Mouse (Mus musculus): Measurements from ENCODE around the gene Ptpru. TPM values are rescaled to one million over a fixed set of nuclear protein-coding genes. Genes with fewer than 3 reads are reported as not detected.

Ptpru gene
- polyA plus RNA-seq, 1 experiment from 2014 or later, result 18.1 TPM

DNA sequence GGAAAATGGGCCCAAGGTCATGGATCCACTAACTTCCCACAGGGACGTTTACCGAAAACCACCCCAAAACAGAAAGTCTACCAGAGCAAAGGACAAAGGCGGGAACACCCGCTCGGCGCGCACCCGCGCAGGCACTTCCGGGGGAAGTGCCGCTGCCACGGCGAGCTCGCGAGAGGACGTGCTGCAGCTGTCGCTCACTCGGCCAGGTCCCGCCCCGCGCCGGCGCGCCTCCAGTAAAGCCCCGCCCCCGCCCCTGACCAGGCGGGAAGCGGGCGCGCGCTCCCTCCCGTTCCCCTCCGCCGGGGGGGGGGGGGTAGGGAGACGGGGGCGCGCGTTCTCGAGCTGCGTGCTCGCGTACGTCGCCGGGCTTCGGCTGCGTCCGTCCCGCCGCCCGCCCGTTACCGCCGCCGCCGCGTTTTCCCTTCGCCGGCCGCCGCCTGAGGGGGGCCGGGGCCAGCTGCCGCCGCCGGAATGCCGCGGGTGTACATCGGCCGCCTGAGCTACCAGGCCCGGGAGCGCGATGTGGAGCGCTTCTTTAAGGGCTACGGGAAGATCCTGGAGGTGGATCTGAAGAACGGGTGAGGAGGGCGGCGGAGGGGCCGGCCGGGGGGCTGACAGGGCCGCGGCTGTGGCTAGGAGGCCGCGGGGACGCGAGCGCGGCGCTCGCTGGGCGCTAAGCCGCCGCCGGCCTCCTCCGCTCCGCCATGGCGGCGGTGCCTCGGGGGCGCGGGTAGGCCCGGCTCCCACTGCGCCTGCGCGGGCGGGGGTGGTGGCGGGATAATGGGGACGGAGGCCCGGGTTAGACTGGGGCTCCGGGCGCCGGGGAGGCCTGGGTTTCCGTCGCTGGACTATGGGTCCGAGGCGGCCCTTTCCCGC is 35.4 kb upstream of the Ptpru start, which contains the start of gene Srsf4:
Srsf4 (plus strand) TSS at position 325 of the 876 bp plus-strand sequence.
- no peaks in the 10 kb centered on the region for H3K36me3 ChIP-seq (ENCODE audit: control insufficient read depth, insufficient read depth, low read length)
- peaks cover 4% of the 10 kb centered on the region; the same call in 1 of the 2 replicates for H3K27me3 ChIP-seq (ENCODE audit: control insufficient read depth, insufficient read depth, low read length)
- no peaks in the 10 kb centered on the region for H3K9me3 ChIP-seq (ENCODE audit: control insufficient read depth, low read length)
- peak within 1 kb of the TSS; percentile 98 for H3K4me3 ChIP-seq (ENCODE audit: low read depth, low read length)
- peak within 1 kb of the TSS; percentile 95 for H3K4me2 ChIP-seq (ENCODE audit: low read depth, low read length)
- H3K27ac ChIP-seq (ENCODE audit: low read depth, low read length), result peak within 1 kb of the TSS; percentile 99
- WGBS, result under 1% methylated on average over 74 of the region's 116 CpGs
- ATAC-seq (ENCODE audit: low read depth), result peak; percentile 94
- peak within 1 kb of the TSS; percentile 100 for H3K9ac ChIP-seq (replicated peaks; ENCODE audit: low read depth, low read length)
- H3K4me1 ChIP-seq (ENCODE audit: control insufficient read depth, insufficient read depth, low read length), result peaks cover 31% of the 10 kb centered on the region

DNA sequence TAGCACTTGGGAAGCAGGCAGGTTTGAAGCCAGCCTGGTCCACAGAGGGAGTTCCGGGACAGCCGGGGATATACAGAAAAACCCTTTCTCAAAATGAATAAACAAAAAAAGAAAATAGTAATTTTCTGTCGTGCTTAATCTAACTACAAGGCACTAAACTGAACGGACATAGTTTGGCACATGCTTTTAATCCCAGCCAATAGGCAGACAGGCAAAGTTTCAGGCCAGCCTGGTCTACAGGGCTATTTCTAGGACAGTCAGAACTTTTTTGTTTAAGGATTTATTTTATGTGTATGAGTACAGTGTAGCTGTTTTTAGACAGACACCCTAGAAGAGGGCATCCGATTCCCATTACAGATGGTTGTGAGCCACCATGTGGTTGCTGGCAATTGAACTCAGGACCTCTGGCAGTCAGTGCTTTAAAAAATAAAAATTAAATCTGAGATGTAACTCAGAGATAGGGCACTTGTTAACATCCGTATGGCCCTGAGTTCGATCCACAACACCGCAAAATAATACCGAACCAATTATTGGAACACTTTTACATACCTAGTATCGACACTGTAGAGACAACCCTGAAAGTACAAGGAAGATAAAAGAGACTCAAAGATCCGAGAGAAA is 34.7 kb upstream of the Ptpru start:
- ATAC-seq (ENCODE audit: low read depth), result peak; percentile 21; the same call in 1 of the 2 replicates
- 13% methylated on average over 11 of the region's 11 CpGs for WGBS

DNA sequence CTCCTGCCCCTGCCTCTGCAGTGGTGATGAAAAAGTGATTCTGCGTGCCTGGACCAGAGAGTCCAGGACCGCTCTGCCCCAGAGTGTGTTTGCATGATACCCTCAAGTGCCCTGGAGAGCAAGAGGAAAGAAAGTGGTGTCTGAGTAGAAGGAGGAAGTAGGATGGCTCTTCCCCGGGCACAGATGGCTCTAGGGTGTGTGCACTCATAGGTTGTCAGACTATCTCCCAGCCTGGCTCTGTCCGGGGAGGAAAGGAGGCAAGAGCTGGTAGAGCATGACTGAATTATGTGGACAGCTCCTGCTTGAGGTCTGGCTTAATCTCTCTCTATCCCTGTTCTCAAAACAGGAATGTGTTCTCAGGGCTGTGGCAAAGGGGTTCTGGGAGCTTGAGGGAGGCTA is 23.3 kb upstream of the Ptpru start:
- no peaks in the 10 kb centered on the region; the same call in 1 of the 2 replicates for H3K36me3 ChIP-seq (ENCODE audit: control insufficient read depth, insufficient read depth, low read length)
- no peak overlapping the region for H3K9ac ChIP-seq (replicated peaks; ENCODE audit: low read depth, low read length)
- WGBS, result 89% methylated on average over 4 of the region's 4 CpGs
- no peak overlapping the region for H3K4me2 ChIP-seq (ENCODE audit: low read depth, low read length)
- no peak overlapping the region for H3K27ac ChIP-seq (ENCODE audit: low read depth, low read length)
- H3K4me3 ChIP-seq (ENCODE audit: low read depth, low read length), result no peak overlapping the region
- H3K9me3 ChIP-seq (ENCODE audit: control insufficient read depth, low read length), result no peaks in the 10 kb centered on the region
- no peaks in the 10 kb centered on the region for H3K4me1 ChIP-seq (ENCODE audit: control insufficient read depth, insufficient read depth, low read length)
- no peak for ATAC-seq (ENCODE audit: low read depth)
- H3K27me3 ChIP-seq (ENCODE audit: control insufficient read depth, insufficient read depth, low read length), result no peaks in the 10 kb centered on the region

More for the DNA sequence above, 34.7 kb upstream of the Ptpru start:
- Histone ChIP-seq H3K27ac (ENCODE audit: low read depth, low read length) (peak overlapping the region; percentile 18; the same call in 1 of the 2 replicates), H3K27me3 (ENCODE audit: control insufficient read depth, insufficient read depth, low read length) (peaks cover 4% of the 10 kb centered on the region; the same call in 1 of the 2 replicates), H3K9me3 (ENCODE audit: control insufficient read depth, low read length) (no peaks in the 10 kb centered on the region), H3K4me1 (ENCODE audit: control insufficient read depth, insufficient read depth, low read length) (peaks cover 27% of the 10 kb centered on the region), H3K9ac (replicated peaks; ENCODE audit: low read depth, low read length) (peak overlapping the region; percentile 65), H3K4me3 (ENCODE audit: low read depth, low read length) (peak overlapping the region; percentile 98), H3K4me2 (ENCODE audit: low read depth, low read length) (peak overlapping the region; percentile 59), H3K36me3 (ENCODE audit: control insufficient read depth, insufficient read depth, low read length) (no peaks in the 10 kb centered on the region)

DNA sequence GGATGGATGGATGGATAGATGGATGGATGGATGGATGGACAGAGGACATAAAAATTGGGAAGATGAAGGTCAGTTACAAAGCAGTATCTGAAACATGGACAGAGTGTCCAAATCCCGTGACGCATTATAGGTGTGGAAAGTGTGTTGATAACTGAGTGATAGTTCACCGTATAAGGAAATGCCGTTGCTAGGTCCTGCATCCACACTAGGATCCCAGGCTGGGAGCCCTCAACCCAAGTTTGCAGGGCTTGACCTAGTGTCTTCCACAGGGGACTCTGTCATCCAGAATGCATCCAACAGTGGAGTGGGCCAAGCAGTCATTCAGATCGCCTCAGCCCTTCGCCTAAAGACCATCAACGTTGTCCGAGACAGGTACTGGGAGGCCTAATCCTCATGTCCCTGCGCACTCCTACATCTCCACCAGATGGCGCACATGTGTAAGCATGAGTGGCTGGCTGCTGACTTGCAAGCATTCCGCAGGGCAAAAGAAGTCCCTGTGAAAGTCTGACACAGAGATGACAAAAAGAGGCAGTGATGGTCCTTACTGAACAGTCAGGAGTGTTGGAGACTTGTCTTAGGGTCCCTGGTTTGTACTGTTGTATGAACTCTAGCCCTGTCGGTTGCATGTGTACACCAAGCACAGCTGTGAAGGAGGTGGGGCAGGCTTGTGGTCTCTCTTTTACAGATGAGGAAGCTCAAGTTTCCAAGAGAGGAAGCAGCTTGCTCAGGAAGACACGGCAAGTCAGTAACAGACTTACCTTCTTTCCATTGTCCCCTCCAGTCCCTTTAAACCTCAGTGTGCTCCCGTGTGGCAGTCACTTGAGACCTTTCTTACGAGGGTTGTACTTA is 22.6 kb upstream of the Ptpru start:
- Histone ChIP-seq H3K27ac (ENCODE audit: low read depth, low read length) (no peak overlapping the region), H3K36me3 (ENCODE audit: control insufficient read depth, insufficient read depth, low read length) (no peaks in the 10 kb centered on the region; the same call in 1 of the 2 replicates), H3K4me3 (ENCODE audit: low read depth, low read length) (no peak overlapping the region), H3K4me2 (ENCODE audit: low read depth, low read length) (no peak overlapping the region), H3K27me3 (ENCODE audit: control insufficient read depth, insufficient read depth, low read length) (no peaks in the 10 kb centered on the region), H3K4me1 (ENCODE audit: control insufficient read depth, insufficient read depth, low read length) (no peaks in the 10 kb centered on the region), H3K9me3 (ENCODE audit: control insufficient read depth, low read length) (no peaks in the 10 kb centered on the region), H3K9ac (replicated peaks; ENCODE audit: low read depth, low read length) (no peak overlapping the region)
- ATAC-seq (ENCODE audit: low read depth), result no peak
- WGBS, result 52% methylated on average over 15 of the region's 15 CpGs

DNA sequence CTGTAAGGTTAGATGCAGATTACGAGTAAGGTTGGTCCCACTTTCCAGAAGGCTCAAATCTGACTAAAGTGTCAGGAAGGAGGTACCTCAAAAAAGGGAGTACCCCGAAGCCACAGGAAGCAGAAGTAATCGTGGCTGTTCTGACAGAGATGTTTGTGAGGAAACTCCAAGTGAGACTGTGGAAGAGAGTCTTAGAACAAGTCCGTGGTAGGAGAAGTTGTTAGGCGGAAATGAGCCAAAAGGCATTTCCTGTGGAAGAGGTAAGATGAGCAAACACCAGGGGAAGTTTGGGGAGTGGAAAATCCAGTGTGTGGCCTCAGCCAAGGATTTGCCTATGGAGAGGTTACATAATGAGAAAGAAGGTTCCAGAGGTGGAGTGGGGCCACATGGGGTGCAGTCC is 16.9 kb upstream of the Ptpru start:
- Histone ChIP-seq H3K4me1 (ENCODE audit: control insufficient read depth, insufficient read depth, low read length) (no peaks in the 10 kb centered on the region), H3K4me3 (ENCODE audit: low read depth, low read length) (no peak overlapping the region), H3K36me3 (ENCODE audit: control insufficient read depth, insufficient read depth, low read length) (no peaks in the 10 kb centered on the region), H3K4me2 (ENCODE audit: low read depth, low read length) (no peak overlapping the region), H3K27me3 (ENCODE audit: control insufficient read depth, insufficient read depth, low read length) (no peaks in the 10 kb centered on the region), H3K27ac (ENCODE audit: low read depth, low read length) (no peak overlapping the region), H3K9me3 (ENCODE audit: control insufficient read depth, low read length) (no peaks in the 10 kb centered on the region), H3K9ac (replicated peaks; ENCODE audit: low read depth, low read length) (no peak overlapping the region)
- WGBS, result 87% methylated on average over 5 of the region's 5 CpGs
- no peak for ATAC-seq (ENCODE audit: low read depth)

DNA sequence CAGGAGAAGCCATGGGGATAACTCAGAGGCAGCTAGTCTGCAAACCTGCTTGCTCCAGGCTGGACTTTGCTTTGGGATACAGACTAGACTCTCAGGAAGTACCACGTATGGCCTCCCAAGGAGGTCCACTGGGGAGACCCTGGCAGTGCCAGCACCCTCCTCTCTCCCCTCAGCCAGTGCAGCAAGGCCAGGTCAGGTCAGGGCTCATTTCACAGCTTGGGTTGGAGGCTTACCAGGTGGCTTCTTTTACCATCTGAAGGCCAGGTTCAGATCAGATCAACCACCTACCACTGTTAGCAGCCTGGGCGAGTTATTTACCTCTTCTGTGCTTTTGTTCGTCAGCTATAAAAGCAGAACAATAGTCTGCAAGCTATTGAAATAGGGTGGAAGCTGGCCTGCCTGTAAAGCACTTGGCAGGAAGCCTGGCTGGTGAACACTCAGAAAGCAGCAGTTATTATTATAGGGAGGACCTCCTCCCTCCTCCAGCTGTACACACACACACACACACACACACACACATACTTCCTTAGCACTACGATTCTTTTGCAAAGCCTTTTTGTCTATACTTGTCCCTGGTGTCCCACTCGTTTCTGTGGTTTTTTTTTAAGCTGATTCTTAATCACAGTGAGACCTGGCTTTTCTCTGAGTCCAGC is 12.0 kb upstream of the Ptpru start:
- Histone ChIP-seq H3K4me2 (ENCODE audit: low read depth, low read length) (no peak overlapping the region), H3K9ac (replicated peaks; ENCODE audit: low read depth, low read length) (no peak overlapping the region), H3K27me3 (ENCODE audit: control insufficient read depth, insufficient read depth, low read length) (no peaks in the 10 kb centered on the region), H3K36me3 (ENCODE audit: control insufficient read depth, insufficient read depth, low read length) (no peaks in the 10 kb centered on the region), H3K27ac (ENCODE audit: low read depth, low read length) (peak overlapping the region; percentile 62; the same call in 1 of the 2 replicates), H3K9me3 (ENCODE audit: control insufficient read depth, low read length) (no peaks in the 10 kb centered on the region), H3K4me3 (ENCODE audit: low read depth, low read length) (no peak overlapping the region), H3K4me1 (ENCODE audit: control insufficient read depth, insufficient read depth, low read length) (no peaks in the 10 kb centered on the region)
- no peak for ATAC-seq (ENCODE audit: low read depth)
- WGBS, result 3% methylated on average over 5 of the region's 5 CpGs

DNA sequence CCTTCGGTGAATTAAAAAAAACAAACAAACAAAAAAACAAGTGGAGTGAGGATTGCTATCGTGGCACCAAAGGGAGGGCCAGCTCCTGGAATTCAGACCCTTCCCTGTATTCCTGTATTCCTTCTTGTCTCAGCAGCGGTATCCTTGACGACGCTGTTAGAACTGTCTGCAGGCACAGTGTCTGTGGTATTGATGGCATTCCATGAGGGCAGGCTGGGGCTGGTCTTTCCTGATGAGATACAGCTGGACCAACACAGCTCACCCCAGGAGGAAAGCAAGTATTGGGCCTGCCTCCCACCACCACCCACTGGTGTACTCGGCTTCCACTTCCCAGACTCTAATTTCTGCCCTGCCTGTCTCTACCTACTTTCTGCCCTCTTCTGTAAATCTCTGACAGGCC is 10.0 kb upstream of the Ptpru start:
- Histone ChIP-seq H3K9ac (replicated peaks; ENCODE audit: low read depth, low read length) (no peak overlapping the region), H3K4me1 (ENCODE audit: control insufficient read depth, insufficient read depth, low read length) (peaks cover 3% of the 10 kb centered on the region; the same call in 1 of the 2 replicates), H3K36me3 (ENCODE audit: control insufficient read depth, insufficient read depth, low read length) (no peaks in the 10 kb centered on the region), H3K9me3 (ENCODE audit: control insufficient read depth, low read length) (no peaks in the 10 kb centered on the region), H3K27ac (ENCODE audit: low read depth, low read length) (no peak overlapping the region), H3K4me2 (ENCODE audit: low read depth, low read length) (no peak overlapping the region), H3K27me3 (ENCODE audit: control insufficient read depth, insufficient read depth, low read length) (no peaks in the 10 kb centered on the region), H3K4me3 (ENCODE audit: low read depth, low read length) (no peak overlapping the region)
- 66% methylated on average over 6 of the region's 6 CpGs for WGBS
- ATAC-seq (ENCODE audit: low read depth), result no peak

DNA sequence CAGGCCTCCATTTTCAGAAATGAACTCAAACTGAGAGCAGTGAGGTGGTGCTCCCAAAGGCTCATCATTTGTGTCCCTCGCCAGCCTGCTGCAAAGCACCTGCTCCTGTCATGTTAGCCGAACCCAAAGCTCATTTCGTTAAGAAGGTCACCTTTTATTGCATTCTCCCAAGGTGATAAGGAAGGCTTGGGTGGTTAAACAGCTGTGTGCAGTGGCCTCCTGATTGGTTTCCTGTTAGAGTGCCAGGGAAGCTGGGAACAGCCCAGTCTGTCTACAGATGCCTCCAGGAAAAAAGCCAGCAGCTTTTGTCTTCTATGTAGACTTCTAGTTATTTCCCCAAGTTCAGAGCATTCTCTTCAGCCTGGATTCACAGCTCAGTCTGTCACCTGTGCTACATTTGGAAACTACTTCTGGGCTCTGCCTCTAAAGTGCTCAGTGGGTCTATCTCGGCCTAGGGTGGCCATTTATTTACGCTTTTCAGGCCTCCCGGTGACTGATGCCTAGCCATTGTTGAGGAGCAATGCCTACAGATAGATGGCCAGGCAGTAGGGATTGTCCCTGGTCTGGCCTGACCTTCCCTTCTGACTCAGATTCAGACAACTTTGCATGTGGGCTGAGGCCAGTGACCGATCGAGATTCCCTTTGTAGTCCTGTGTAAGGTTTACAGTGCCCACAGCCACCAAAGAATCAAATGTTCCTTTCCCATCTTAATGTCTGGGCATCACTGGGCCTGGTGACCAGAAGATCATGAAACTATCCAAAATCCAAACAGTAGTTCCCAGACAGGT is 8.1 kb upstream of the Ptpru start:
- H3K4me3 ChIP-seq (ENCODE audit: low read depth, low read length), result no peak overlapping the region
- WGBS, result 89% methylated on average over 8 of the region's 8 CpGs

More for the DNA sequence above, 8.1 kb upstream of the Ptpru start:
- Histone ChIP-seq H3K4me1 (ENCODE audit: control insufficient read depth, insufficient read depth, low read length) (peaks cover 3% of the 10 kb centered on the region; the same call in 1 of the 2 replicates), H3K36me3 (ENCODE audit: control insufficient read depth, insufficient read depth, low read length) (no peaks in the 10 kb centered on the region), H3K27me3 (ENCODE audit: control insufficient read depth, insufficient read depth, low read length) (no peaks in the 10 kb centered on the region), H3K27ac (ENCODE audit: low read depth, low read length) (no peak overlapping the region), H3K9me3 (ENCODE audit: control insufficient read depth, low read length) (no peaks in the 10 kb centered on the region), H3K9ac (replicated peaks; ENCODE audit: low read depth, low read length) (no peak overlapping the region), H3K4me2 (ENCODE audit: low read depth, low read length) (no peak overlapping the region)
- no peak for ATAC-seq (ENCODE audit: low read depth)
